Mouse (Mus musculus) urinary bladder, postnatal 36 days (tissue): ENCODE measurements around the gene Klrb1b.

ENCODE experiments used
- DNase-seq, 2 experiments: peaks; one replicate each; pipeline ENCODE4 v3.0.0; 2022; ENCODE audit warnings: low spot score in 2 of 2, mixed read lengths in 1 of 2

Gene Klrb1b

DNA sequence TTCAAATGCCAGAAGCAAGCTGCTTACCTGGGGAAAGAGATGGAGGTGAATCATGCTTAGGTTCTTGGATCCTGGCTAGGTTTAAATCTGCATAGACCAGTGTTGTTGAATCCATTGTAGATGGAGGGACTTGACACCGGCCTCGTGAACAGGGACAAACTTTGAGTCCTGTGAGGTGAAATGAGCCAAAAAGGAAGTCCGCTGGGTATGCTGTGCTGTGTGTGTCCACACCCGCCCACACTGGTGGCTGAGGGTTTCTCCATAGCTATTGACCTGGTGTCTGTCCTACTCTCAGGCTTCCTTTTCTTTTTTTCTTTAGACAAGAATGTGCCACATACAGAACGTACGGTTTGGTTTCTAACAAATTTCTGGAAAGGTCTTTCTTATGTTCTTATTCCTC lies at the start of gene Klrb1b, which contains the start of gene Gm44511:
Gene Klrb1b (minus strand): TSS at position 200 of the 400 bp plus-strand sequence.
Gene Gm44511 (minus strand): TSS at position 184 of the 400 bp plus-strand sequence.
- no peak for DNase-seq

DNA sequence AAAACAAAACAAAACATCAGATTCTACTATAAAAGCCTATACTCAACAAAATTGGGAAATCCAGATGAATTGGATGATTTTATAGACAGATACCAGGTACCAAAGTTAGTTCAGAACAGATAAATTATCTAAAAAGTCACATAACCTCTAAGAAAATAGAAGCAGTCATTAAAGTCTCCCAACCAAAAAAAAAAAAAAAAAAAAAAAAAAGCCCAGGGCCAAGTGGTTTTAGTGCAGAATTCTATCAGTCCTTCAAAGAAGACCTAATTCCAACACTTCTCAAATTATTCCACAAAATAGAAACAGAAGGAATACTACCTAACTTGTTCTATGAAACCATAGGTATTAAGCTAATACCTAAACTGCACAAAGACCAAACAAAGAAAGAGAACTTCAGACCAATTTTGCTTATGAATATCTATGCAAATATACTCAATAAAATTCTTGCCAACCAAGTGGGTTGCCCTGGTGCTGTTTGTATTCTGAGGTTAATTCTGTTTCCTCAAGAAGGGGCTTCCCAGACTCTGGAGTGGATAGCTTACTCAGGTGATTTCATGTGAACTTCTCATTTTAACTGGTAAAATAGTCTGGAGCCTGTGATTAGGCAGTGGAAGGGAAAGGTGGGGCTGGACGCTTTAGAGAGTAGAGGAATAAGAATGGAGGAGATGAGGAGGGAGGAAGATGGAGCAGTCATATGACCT lies 45.9 kb upstream of the Klrb1b start:
- no peak for DNase-seq

DNA sequence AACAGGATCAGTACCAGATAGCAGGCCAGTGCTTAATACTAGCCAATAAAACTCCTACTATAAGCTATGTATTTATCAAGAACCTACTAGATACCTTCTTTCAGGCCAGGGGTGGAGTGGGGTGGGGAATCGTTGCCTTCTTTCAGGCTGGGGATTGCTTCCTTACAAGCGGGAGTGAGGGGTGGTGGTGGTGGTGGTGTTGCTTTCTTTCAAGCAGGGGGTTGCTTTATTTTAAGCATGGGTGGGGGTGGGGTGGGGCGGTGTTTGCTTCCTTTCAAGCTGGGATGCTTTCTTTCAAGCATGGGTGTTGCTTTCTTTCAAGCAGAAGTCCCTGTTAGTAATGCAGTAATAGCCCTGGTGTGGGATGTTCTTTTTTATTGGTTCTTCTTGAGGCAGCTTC lies 42.7 kb upstream of the Klrb1b start:
- no peak for DNase-seq

DNA sequence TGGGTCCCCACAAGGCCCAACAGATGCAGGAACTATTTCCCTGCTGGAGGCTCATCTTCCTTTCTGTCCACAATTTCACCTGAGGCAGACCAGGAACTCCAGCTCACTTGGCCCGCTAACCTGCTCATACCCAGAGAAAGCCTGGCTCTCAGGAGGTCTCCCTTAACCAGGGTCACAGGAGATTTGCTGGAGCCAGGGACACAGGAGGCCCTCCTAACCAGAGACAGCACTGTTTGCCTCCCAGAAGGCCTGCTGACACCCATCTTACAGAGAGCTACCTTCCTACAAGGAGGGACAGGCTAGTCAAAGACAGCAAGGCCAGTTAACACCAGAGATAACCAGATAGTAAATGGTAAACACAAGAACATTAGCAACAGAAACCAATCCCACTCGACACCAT lies 31.8 kb upstream of the Klrb1b start:
- no peak for DNase-seq

DNA sequence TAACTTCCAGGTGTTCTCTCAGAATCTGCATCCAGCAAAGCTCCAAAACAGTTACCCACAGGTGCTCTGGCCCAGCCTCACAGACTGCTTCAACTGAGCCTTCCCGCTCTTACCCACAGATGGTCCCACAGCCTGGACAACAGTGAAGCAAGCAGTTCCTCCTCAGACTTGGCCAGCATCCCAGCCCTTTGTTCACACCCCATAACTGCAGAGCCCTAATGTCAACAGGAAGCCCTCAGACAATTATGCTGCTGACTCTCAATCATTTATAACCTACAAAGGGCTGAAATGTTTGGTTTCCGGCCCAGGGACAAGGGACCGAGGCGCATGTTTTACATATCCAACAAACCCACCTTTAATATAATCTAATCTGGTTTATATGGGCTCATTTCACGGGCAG lies 30.1 kb upstream of the Klrb1b start:
- DNase-seq = peak in 1 of 2 experiments; percentile 83

DNA sequence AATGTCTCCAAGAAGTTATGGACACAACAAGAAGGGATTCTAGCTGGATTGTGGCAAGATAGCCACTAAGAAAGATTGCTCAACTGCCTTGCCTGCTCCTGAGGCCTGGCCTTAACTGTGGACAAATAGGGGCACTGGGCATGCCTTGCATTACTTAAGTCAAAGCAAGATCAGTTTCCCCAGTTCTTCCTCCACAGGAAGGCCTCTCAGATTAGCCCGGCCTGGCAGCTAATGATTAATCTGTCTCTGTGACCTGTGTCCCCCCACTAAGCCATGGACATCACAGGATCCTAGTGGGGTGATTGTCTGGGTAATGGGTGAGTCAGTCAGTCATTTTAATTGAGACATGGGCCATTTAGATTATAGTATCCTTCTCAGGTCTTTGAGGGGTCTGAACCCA lies 29.3 kb upstream of the Klrb1b start:
- DNase-seq = no peak

DNA sequence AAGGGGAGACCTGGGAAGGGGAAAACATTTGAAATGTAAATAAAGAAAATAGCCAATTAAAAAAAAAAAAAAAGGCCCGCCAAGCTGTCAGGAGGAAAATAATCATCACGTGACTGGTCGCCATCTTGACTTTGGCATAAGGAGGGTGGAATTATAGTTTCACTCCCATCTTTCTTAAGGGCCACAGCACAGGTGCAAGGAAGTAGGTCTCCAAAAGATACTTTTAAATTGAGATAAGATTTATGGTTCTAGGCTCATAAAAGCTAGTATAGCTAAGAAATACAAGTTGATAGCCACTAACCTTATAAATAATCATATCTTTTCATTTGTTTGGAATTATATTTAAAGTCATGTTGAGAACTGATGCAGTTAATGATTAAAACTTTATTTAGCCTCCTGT lies 28.8 kb upstream of the Klrb1b start:
- DNase-seq = no peak

DNA sequence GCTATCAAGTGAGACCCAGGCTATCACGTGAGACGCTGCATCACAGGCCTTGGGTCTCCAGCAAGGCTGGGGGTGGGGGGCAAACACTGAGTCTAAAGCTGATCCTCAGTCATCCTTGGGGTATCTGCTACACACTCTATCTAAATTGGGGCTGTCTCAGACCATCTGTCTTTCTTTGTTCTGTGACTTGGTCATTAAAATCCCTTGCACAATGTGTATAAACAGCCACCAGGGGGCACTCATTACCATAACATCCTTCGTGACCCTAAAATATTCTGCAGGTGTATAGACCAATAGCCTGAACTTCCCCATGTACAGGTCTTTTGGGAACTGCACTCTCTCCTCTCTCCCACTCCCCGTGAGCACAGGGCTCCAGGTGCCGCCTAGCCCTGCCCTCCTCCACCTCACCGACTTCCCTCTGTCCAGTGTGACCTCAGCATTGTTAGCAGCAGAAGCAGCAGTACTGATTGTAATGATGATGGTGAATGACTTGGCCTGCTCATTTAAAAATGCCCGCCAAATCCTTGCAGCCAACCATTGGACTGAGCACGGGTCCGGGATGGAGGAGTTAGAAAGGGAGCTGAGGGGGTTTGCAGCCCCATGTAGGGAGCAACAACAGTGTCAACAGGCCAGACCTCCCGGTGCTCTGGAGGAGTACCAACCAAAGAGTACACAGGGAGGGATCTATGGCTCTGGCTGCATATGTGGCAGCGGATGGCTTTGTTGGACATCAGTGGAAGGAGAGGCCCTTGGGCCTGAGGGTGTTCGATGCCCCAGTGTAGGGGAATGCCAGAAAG lies 28.1 kb upstream of the Klrb1b start:
- DNase-seq = peak; percentile 71 to 72

DNA sequence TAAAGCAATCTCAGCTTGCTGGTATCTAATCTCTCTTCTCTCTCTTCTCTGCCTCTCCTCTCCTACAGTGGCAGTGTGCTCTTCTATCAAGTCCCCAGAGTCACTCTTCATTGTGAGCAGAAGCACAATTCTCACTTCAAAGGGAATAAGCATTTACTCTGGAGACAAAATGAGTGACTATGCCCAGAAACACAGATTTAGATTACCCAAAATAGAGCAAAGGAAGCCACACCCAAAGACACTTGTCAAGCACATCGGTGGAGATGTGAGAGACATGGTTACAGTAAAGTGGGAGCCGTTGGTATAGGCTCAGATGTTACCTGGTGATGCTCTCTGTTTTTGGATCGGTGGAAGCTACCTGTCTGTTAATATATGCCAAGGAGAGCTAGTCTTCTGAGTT lies 26.6 kb upstream of the Klrb1b start:
- DNase-seq = no peak

DNA sequence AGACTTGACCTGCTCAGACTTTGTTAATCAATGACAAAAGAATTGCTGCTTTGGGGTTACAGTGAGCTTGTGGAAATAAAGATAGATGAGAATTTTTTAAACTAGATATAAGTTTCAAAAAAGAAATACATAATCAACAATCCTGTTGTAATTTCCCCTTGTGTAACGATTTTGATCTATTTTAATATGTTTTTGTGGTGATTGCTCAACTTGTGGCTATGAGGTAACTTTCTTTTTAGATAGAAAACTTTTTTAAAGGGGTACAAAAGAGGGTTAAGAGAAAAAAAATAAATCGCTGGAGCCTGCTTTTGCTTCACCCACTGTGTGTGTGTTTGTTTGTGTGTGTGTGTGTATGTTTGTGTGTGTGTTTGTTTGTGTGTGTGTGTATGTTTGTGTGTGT lies 25.0 kb upstream of the Klrb1b start:
- DNase-seq = no peak

DNA sequence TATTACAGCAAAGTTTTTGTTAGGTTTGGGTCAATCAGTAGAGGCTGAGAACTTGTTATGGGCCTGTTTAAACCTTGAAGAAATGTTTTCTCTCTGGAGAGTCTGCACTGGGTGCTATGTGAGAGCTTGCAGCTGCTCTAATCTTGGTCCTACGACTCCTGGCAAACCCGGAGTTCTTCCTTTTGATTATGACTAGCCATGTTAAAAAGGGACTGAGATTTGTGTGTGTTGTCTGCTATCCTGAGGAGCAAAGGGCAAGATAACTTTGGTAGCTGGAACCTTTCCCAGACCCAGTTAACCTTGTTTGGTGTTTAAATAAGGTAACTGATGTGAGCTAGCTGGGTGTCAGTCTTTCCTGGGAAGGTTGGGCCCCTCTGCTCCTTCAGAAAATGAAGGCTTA lies 24.5 kb upstream of the Klrb1b start:
- no peak for DNase-seq

DNA sequence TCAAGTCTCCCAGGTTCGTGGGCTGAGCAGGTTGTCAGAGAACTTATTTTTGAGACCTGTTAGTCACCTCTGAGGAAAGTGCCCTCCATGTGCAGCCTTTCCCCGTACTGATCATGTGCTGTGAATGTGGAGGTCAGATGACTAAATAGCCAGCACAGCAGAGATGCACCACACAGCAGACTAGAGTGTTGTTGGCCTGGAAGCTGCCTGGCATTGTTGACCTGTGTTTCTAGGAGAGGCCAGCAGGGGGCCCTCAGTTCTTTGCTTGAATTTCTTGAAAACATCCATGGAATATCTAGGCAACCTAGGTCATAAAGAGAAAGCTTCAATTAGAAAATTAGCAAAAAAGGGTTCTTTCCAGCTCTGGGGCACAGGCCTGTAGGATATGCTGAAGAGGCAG lies 23.8 kb upstream of the Klrb1b start:
- peak in 1 of 2 experiments; percentile 59 for DNase-seq

DNA sequence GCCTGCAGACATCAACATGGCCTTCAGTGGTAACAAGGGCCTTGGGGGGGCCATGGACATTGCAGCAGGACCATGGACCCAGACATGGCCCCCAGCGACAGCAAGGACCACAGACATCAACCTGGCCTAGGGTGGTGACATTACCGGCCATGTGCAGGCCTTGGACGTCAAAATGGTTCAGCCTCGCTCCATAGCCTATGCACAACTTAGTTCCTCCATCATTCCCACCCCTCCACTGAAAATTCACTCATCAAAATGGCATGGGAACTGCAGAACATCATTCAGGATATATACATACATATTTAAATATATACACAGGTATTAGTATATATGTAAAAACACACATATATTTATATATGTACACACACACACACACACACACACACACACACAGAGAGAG lies 21.3 kb upstream of the Klrb1b start:
- no peak for DNase-seq

DNA sequence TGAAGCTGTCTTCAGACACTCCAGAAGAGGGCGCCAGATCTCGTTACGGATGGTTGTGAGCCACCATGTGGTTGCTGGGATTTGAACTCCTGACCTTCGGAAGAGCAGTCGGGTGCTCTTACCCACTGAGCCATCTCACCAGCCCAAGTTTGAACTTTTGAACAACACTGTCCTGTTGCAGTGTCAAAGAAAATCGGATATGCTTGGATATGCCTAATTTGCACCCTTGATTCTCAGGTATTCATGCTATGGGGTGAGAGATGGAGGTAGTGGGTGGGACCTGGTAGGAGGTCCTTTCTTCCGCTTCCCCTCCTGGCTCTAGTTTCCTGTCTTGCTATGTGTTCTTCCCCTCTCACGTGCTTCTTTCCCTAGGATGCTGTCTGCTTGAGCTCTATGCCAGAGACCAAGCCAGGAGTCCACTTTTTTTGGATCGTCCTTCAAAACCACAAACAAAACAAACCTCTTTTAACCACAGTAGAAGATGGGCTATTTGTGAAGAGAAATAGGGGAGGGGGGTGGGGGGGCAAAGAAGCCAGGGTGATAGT lies 19.9 kb upstream of the Klrb1b start:
- no peak for DNase-seq

DNA sequence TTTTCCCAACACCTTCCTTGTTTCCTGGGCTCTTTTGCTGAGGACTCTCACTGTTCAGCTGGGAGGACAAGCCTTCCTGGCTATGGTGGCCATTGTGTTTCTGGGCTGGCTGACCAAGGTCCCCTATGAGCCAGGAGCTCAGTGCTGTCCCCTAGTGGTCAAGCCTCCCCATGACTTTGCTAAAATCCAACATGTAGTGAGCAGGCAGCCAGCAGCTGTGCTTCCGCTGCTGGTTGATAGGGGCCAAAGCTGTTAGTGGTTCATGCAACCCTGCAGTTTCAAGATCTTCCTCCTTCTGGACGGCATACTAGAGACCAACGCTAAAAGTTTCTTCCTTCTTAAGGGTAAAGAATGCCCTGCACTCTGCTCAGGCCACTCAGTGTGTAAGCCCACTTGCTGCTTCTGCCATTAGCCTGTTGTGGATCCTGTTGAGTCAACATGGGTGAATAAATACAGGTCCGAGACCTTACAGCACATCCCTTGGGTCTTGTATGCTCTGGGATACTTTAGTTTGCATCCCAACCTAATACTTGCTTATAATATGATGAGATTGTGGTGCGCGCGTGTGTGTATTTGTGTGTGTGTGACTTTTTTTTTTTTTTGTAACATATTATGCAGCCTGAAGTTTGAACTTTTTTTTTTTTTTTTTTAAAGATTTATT lies 19.3 kb upstream of the Klrb1b start:
- peak; percentile 65 to 82 for DNase-seq

DNA sequence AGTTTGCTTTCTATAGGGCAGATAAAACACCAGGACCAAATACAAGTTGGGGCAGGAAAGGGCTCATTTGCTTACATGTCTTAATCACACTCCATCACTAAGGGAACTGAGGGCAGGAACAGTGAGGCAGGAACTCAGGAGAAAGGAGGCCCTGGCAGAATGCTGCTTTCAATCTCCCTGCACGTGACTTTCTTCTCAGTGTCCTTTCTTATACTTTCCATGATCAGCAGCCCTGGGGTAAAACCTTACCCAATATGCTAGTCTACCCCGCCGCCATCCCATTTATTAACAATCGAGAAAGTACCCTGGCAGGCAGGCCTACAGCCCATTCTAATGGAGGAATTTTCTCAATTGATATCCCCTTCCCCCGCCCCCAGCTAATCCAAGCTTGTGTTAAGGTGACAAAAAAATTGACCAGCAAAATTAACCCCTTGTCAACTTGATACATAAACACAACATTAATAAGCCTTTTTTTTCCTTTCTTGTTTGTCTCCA lies 18.5 kb upstream of the Klrb1b start:
- no peak for DNase-seq

DNA sequence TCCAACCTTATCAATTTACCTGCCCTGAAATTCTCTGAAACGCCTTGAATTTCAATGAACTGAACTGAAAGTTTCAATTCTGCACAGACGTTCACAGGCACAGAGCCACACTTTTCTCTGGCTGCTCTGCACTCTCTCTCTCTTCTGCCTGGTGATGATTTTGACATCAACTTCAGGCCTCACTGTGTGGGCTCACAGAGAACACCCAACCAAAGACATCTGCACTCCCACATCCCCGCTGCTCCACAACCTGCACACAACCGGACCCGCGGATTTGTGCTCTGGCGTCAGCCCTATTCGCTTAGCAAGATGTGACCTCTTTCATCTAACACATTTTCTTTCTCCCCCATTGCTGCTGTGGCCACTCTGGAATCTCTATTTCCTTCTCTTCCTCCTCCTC lies 18.0 kb upstream of the Klrb1b start:
- DNase-seq = no peak

DNA sequence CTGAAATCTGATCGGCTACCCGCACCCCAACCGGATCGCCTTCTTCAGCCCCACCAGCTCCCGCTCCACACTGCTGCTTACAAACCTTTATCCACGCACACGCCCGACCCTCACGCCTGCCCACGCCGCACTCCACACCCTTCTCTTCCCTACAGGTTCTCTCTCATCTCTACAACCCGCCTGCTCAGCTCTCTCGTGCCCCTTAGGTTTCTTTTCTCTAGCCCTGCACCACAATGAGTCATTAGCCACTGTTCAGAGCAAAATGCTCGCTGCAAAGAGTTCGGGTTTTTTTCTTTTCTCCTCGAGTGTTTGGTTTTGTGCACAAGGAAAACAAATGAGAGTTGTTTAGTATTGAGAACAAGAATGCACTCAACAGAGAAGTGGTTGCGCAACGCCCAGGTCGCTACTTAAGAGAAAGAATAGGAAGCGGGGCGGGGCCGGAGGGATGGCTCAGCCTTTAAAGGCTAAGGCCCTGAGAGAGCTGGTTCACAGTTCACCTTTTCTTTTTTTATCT lies 17.4 kb upstream of the Klrb1b start:
- DNase-seq = peak; percentile 71 to 79

DNA sequence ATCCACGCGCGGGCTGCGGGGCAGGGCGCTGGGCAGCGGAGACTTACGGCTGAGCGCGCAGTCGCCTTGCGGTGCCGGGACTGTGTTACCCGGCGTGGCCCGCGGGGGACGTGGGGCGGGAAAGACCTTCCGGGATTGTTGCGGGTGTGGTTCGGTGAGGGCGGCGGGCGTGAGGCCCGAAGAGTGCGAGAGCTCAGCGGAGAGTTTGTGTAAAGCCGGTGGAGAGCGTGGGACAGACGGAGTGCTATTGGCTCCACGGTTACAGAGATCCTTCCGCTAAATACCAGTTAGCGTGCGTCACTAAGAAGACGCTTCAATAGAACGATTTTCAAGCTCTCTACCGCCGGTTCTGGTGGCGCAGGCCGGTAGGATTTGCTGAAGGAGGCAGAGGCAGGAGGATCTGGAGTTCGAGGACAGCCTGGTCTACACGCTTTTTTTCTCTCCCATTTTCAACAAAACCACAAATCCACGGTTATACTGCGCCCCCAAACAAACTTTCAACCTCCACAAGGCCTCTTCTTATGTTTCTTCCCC lies 16.9 kb upstream of the Klrb1b start:
- peak; percentile 90 to 91 for DNase-seq

DNA sequence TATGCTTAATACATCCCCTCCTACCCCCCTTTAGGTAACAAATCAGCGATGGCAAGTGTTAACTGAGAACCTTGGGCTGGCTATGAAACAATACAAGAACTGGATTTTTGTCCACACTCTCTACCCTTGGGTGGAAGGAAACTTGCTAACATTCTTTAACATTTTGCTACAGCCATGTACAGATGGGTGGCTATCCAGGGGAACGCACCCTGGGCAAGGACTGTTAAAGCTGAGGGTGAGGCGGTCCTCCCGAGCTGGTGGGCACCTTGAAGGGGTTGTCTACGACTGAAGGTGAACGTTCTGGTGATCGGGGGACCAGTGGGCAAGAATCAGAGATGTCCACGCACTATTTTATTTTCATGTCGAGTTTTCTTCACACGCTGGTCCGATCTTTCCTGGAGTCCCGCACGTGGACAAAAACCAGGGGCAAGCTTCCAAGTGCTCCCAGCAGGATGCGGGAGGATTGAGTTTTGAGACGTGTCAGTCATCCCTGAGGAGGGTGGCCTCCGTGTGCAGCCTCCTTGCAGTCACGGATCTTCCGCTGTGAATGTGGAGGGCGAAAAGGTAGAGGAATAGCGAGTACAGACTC lies 16.3 kb upstream of the Klrb1b start:
- DNase-seq = no peak

DNA sequence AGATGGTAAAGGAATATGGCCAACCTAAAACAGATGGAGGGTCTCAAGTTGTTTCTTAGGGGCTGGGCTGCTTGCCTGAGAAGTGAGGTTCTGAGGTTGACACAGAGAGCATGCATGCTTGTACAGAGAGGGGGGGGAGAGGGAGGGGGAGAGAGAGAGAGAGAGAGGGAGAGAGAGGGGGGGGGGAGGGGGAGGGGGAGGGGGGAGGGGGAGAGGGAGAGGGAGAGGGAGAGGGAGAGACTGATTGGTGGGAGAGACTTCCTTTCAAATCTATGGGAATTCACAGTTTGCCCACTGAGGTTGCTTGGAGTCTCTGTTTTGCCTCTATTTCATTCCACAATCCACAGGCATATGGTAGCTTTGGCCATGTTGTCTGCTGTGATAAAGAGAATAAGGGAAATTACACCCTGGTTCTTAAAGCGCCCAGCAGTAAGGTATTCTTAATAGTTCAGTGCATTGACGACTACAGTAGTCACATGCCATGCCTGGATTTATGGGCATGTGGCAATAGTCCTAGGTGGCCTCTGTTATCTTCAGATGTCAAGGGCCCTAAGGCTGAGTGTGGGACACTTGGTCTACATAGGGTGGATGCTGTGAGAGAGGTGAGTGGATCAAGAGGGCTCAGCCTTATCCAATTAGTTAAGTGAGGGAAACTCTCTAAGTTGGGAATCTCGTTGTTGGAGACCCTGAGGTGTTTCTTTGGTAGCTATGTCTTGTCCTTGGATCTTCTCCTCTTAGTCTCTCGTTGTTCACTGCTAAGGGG lies 15.4 kb upstream of the Klrb1b start:
- DNase-seq = no peak
